Mouse (Mus musculus) MEL (cell line): Measurements from ENCODE around the gene Lin52.

Source experiments
- CTCF ChIP-seq, 3 experiments: IDR thresholded peaks in 2 of 3; conservative IDR thresholded peaks in 1 of 3; 2 replicates each; pipeline ENCODE4 v1.5.1; 2011 to 2012; ENCODE audit warnings: low read length in 3 of 3, low read depth in 2 of 3, mild to moderate bottlenecking in 2 of 3, improper control_type of control experiment in 1 of 3, inconsistent platforms in 1 of 3, mixed read lengths in 1 of 3, moderate library complexity in 1 of 3; ENCODE audit not compliant: control insufficient read depth in 1 of 3, insufficient read depth in 1 of 3, poor library complexity in 1 of 3, severe bottlenecking in 1 of 3
- EP300 ChIP-seq, 2 experiments: IDR thresholded peaks; 2 replicates each; pipeline ENCODE4 v1.6.1; 2011; ENCODE audit warnings: improper control_type of control experiment in 2 of 2, low read length in 2 of 2, low read depth in 1 of 2, mild to moderate bottlenecking in 1 of 2
- POLR2A ChIP-seq, 2 experiments: IDR thresholded peaks; 2 replicates each; pipeline ENCODE4 v1.6.1; 2011 to 2012; ENCODE audit warnings: low read length in 2 of 2, mild to moderate bottlenecking in 2 of 2, control low read depth in 1 of 2, improper control_type of control experiment in 1 of 2, low read depth in 1 of 2, moderate library complexity in 1 of 2; ENCODE audit not compliant: control insufficient read depth in 1 of 2, insufficient read depth in 1 of 2, poor library complexity in 1 of 2
- POLR2AphosphoS2 ChIP-seq: IDR thresholded peaks from 2 replicates; pipeline ENCODE4 v1.6.1; 2011; ENCODE audit warnings: low read length, improper control_type of control experiment
- UBTF ChIP-seq: IDR thresholded peaks from 2 replicates; pipeline ENCODE4 v1.6.1; 2012; ENCODE audit warnings: low read depth, mild to moderate bottlenecking, inconsistent platforms, low read length, improper control_type of control experiment, moderate library complexity, borderline replicate concordance; ENCODE audit not compliant: insufficient read depth
- USF1 ChIP-seq: IDR thresholded peaks from 2 replicates; pipeline ENCODE4 v1.6.1; 2014; ENCODE audit warnings: low read depth, mild to moderate bottlenecking, inconsistent platforms, low read length, improper control_type of control experiment, moderate library complexity

- no peak for TF ChIP-seq CTCF (IDR thresholded peaks at IDR 0.05 in 2 of 3, conservative IDR thresholded peaks at IDR 0.05 in 1 of 3; ENCODE audit: control insufficient read depth in 1 of 3, insufficient read depth in 1 of 3, low read depth in 2 of 3, low read length in 3 of 3, poor library complexity in 1 of 3, severe bottlenecking in 1 of 3)
- TF ChIP-seq POLR2AphosphoS2, result no peak
- TF ChIP-seq USF1, result no peak
- no peak for TF ChIP-seq UBTF
- no peak for TF ChIP-seq EP300 (IDR thresholded peaks at IDR 0.05; ENCODE audit: low read depth in 1 of 2, low read length in 2 of 2)
- no peak for TF ChIP-seq POLR2A (IDR thresholded peaks at IDR 0.05; ENCODE audit: control insufficient read depth in 1 of 2, insufficient read depth in 1 of 2, low read depth in 1 of 2, low read length in 2 of 2, poor library complexity in 1 of 2)
Observed at GRCm38 (mm10) chr12:84524147-84525050, 73.2 kb downstream of the Lin52 start.
